Mouse (Mus musculus): Measurements from ENCODE around the gene Ankrd9.

Ankrd9 gene

DNA sequence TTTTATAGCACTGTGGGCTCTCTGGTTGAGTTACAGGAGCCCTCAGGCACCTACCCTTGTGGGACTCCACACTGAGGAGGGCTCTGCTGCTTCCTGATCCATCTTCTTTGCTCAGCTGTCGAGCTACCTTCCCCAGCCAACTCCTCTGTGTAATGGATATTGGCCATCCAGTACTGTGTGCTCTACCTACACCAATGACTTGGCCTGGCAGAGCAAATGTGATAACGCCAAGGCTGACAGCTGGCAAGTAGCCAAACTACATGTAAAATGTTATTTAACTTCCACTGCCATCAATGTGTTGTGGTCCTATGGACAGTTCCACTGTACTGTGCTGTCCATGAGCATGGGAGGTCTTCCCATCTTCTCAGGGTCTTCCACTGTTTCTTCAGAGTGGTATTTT is 16.9 kb downstream of the Ankrd9 start:
- no peak for DNase-seq (ENCODE audit: low spot score)

DNA sequence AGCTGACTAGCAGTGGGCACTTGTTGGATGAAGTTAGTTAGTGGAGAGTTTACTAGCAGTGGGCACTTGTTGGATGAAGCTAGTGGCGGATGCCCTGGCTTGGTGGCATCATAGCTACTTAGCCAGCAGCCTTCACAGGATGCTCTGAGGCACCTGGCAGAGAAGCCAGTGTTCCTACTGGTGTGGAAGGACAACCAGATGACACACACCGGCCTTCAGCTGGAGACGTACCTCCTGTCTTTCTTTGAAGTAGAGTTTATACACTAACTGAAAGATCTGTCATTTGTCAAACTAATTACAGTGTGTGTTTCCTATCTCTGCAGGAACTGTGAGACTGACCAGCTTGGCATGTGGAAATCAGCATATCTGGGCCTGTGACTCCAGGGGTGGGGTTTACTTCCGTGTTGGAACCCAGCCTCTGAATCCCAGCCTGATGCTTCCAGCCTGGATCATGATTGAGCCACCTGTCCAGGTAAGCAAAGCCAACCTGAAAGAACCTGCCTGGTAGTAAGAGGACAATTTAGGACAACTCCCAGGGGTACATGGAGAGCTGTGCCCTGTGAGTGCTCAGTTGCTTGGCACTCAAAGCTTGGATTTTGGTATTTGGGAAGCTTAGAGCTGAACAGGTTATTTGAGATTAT is 24.4 kb downstream of the Ankrd9 start:
- no peak for DNase-seq (ENCODE audit: low spot score)

DNA sequence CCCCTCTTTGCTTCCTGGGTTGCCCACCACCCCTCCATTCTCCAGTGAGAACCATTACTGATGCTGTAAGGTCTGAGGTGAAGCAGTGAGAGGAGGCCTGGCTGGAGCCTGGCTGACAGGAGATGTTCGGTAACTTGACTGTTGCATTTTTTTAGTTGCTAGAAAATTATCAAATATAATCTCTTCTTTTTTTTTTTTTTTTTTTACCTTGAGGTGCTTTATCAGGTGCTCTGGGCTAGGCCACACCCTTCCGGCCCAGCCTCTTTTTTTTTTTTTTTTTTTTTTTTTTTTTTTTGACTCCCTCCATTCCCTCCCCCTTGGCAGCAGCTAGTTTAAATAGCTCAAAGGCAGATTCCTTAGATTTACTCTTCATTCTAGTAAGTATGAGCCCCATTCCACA is 24.9 kb downstream of the Ankrd9 start:
- no peak for DNase-seq (ENCODE audit: low spot score)

DNA sequence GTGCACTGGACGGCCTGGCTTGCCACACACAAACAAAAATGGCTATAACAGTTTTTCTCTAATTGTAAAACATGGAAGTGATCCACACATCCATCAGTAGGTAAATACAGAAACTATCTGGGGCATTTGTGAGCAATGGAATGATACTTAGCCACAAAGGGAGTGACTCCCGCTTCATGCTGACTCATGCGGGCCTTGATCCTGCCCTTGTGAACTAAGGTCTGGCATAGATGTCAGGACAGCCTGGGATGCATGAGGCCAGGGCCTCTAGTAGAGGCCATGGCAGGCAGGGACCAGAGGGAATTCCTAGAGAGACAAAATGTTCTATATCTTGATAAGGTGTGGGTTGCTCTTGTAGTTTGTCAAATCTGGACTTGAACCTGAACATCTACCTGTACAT is 25.4 kb downstream of the Ankrd9 start:
- DNase-seq (ENCODE audit: low spot score): no peak

DNA sequence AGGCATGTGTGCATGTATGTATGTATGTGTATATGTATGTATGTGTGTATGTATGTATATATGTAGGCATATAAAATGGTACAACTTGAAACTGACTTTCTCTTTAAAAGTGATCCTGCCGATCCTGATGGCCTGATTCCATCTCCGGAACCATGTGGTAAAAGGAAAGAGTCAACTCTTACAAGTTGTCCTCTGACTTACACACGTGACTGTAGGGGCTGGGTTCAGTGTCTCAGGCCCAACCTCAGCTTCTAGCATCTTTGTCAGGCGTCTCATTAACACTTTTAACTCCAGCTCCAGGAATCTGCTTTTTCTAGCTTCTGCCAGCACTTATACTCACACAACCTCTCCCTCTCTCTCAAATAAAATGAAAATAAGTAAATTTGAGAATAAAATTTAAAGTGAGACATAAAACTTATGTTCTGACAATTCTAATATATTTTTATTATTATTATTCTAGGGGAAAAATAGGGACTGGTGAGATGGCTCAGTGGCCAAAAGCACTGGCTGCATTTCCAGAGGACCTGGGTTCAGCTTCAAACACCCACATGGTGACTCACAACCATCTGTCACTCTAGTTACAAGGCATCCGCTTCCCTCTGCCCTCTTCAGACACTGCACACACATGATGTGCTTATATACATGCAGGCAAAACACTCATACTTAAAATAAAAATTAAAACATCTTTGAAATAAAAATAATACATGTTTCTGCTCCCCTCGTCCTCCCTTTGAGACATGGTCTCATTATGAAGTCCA is 26.0 kb downstream of the Ankrd9 start:
- no peak for DNase-seq (ENCODE audit: low spot score)

DNA sequence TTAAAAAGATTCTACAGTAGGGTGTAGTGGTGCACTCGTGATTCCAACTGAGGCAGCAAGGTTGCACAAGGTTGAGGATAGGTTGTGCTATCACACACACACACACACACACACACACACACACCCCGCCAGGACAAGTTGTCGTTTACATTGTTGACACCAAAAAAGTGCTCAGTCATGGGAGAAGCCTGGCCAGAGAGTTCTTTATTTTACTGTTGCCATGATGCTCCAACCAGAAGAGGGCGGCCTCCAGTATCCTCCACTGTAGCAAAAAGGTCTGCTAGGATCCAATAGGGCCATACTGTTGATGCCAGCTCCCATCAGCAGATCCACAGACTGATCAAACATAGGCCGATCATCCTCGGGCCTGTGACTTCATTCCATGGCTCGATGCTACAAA is 27.6 kb downstream of the Ankrd9 start:
- no peak for DNase-seq (ENCODE audit: low spot score)

DNA sequence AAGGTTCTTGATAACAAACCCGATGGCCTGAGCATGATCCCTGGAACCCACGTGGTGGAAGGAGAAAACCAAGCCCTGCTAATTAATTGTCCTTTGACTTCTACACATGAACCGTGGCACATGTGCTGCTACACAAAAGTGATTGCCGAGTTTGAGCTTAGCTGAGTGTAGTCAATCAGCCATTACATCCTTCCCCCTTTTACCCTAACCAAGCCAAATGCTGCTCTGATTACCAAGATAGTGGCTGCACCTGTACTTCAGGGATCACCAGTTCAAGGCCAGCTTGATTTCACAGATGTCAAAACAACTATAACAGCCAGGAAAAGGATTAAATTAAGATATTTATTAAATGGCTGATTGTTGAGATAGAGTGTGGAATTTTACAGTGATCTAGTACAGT is 28.7 kb downstream of the Ankrd9 start:
- DNase-seq (ENCODE audit: low spot score): no peak

DNA sequence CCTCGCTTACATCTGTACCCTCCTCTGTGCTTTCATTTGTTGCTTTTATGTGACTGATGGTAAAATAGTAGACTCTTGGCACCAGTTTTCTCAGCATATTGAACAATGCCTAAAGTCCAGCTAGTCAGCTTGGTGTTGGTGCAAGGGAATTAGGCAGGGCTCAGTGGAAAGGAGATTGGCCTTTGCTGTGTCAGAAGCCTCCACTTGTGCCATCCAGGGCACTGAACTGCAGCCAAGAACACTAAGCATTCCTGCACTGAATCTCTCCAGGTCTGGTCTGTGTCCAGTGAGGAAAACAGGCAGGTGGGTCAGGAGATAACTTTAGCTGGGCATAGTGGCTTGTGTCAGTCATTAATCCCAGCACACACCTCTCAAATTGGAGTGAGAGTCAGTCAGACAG is 29.4 kb downstream of the Ankrd9 start:
- DNase-seq (ENCODE audit: low spot score): no peak

DNA sequence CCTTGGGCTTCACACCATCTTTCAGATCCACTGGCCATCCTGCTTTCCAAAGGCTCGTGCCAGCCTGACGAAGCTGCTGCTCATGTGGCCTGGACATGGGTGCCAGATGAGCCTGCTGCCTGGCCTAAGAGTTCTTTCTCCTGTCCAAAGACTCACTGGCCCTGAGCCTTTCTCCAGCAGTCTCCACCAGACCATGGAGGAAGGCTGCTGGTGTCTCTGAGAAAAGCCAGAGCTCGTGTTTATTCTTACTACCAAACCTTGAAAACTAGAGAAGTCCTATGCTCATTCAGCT is 30.0 kb downstream of the Ankrd9 start:
- no peak for DNase-seq (ENCODE audit: low spot score)

DNA sequence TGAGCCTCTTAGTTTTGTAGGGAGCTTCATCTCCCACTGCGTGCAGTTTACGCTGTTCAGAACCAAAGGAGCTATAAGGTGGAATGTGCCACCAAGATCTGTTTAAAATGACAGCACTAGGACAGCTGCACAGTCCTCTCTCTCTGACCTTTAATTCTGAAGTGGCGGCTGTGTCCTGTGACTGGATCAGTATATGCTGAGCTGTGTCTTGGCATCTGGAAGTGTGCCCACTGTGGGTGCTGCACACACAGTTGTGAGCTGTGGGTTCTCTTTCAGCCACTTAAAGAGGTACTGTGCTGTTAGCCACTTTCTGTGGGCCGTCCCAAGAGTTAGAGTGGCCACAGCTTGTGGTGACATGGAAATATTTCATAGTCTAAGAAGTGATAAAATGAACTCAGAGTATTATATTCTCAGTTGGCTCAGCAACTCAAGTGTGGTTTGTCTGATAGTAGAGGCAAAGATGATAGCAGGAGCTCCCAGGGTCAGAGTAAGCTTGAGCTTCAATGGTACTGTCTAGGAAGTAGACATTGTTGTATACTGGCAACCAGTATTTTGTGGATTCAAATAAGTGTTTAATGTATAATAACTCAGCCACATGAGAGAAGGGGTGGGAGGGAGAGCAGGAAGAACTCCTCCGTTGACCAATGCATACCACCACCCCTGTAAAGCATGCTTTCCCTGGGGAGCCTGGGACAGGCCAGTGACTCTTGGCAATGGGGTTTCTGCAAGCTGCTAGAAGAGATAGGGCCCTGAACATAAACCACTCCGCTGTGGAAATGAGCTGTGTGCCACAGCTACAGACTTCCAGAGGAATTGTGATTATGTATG is 30.5 kb downstream of the Ankrd9 start:
- no peak for DNase-seq (ENCODE audit: low spot score)

DNA sequence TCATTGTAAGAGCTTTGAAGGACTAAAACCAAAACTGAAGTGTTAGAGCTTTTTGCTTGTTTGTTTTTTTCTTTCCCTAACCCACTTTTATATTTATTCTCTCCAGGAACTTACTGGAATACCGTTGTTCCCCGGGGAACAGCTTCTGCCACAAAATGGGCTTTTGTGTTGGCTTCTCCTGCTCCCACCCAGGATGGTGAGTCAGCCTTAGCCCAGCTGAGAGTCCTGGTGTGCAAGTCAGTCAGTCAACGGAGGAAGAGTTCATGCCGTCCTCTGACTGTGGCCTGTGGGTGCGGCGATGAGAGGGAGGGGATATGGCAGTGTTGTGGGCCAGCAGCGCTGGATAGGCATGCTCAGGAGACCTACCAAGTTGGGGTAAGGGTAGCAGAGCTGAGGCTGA is 32.6 kb downstream of the Ankrd9 start:
- no peak for DNase-seq (ENCODE audit: low spot score)

DNA sequence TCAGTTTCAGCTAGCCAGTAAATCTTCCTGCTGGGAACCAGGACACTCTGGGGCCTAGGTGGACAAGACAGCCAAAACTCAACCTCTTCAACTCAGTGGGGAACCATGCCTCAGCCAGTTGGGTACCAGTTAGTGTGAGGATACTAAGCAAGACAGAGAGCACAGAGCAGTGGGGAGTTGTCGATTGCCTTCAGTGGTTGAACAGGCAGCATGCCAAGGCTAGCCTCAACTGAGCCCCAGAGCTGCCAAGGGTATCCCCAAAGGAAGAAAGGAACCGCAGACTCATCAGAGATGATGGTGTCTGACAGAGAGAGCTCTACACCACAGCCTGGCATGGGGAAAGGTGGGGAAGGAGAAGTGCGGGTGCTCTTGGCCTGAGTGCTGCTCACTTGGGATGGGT is 38.0 kb downstream of the Ankrd9 start:
- no peak for DNase-seq (ENCODE audit: low spot score)

DNA sequence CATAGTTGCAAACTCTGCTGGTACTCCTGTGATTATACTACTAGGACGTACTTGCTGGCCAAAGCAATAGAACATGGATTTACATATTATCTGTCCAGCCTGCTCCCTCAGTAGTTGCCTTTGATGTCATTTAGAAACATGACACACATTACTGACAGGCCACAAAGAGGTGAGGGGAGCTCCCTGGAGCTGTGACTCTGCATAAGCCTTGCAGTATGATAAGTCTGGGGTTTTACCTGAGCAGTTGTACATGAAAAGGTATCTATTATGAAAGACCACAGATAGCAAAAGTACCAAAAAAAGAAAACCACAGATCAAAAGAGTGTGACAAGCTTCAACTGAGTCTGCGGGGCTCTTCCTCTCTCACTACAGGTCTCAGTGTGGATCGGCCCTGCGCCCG is 39.5 kb downstream of the Ankrd9 start:
- DNase-seq (ENCODE audit: low spot score): no peak

DNA sequence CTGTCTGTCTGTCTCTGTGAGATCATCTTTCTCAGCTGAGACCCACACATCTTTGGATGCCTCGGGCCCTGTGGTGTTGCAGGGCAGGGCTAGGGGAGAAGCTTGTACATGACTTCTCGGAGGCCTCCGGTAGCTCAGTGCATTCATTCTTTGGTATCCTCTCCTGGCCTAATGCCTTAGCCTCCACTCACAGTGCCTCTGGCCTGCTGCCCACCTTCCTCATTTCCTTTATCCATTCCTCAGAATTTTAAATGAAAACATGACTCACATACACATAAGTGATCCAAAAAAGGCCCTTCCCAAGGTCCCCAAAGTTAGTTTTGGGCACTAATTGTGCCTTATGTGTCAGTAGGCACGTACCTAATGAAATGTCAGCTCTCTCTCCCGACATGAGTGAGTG is 41.3 kb downstream of the Ankrd9 start:
- no peak for DNase-seq (ENCODE audit: low spot score)

DNA sequence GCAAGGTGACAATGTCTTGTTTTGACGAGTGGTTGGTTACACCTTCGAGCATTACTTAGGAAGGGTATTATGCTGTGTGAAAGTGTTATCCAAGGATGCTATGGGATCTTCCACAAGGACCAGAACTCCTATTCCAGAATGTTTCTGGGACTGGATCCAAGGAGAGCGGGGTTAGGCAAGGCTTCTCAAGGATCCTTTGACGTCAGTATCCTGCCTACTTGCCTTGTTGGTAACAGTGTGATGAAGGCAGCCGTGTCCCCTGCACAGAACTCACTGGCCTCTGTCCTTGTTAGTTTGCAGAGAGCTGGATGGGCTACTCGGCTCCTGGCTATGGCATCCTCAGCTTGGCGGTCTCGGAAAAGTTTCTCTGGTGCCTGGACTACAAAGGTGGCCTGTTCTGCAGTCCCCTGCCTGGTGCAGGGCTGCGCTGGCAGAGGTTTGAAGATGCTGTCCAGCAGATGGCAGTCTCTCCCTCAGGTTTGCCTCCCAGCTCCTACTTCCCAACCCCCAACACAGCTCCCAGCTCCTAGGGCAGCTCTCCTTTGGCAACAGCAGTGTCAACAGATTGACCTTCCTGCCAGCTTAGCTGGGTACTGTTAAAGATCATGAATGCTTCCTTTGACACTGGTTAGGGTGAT is 42.7 kb downstream of the Ankrd9 start:
- DNase-seq (ENCODE audit: low spot score): peak; percentile 91

DNA sequence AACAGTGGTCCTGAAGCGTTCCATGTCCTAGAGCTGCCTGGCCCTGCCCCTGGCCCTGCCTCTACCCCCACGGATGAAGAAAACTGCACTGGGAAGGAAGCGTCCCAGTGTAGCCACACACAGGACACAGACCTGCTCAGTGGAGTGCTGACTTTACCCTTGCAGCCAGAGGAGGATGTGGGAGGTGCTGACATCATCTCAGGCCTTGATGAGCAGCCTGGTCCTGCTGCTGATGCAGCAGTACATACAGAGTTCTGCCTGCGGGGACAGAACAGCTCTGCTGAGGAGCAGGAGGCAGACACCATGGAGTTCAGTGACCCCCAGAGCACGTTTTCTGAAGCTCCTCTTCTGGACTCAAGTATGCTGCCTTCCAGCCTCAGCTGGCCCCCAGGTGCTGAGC is 46.0 kb downstream of the Ankrd9 start:
- no peak for DNase-seq (ENCODE audit: low spot score)

Measured in adipocyte (in vitro differentiated cells).